Mouse (Mus musculus) forebrain, embryonic 14.5 days (tissue): Measurements from ENCODE around the gene Nhs. TPM values are rescaled to one million over a fixed set of nuclear protein-coding genes. Genes with fewer than 3 reads are reported as not detected.

Experiments
- ATAC-seq: fragments of 200-750 bp; cut with Nextera tagmentation; 2 replicates; pipeline ENCODE4 v1.8.0; 2017; ENCODE audit warnings: mild to moderate bottlenecking, moderate library complexity
- DNase-seq: peaks from one replicate; pipeline ENCODE4 v3.0.0-alpha.2; 2015; ENCODE audit warnings: low spot score
- H3K27ac ChIP-seq: fragments of 300-500 bp; sonication (generic); 2 replicates; pipeline ENCODE4 v1.5.1; 2014; ENCODE audit warnings: low read depth, mild to moderate bottlenecking, control low read depth, low read length, moderate library complexity
- H3K27me3 ChIP-seq: fragments of 300-500 bp; sonication (generic); replicated peaks from 2 replicates; pipeline ENCODE4 v1.6.1; 2014; ENCODE audit warnings: low read length, control low read depth, mixed read lengths; ENCODE audit not compliant: control insufficient read depth, insufficient read depth
- H3K36me3 ChIP-seq: fragments of 300-500 bp; sonication (generic); 2 replicates; pipeline ENCODE4 v1.6.1; 2014; ENCODE audit warnings: low read length, control low read depth; ENCODE audit not compliant: control insufficient read depth, insufficient read depth
- H3K4me1 ChIP-seq: fragments of 300-500 bp; sonication (generic); 2 replicates; pipeline ENCODE4 v1.6.1; 2014; ENCODE audit warnings: antibody characterized with exemption, low read length, control low read depth; ENCODE audit not compliant: control insufficient read depth, insufficient read depth
- H3K4me2 ChIP-seq: fragments of 300-500 bp; sonication (generic); 2 replicates; pipeline ENCODE4 v1.6.1; 2014; ENCODE audit warnings: mild to moderate bottlenecking, control low read depth, low read length
- H3K4me3 ChIP-seq: fragments of 300-500 bp; sonication (generic); 2 replicates; pipeline ENCODE4 v1.5.1; 2014; ENCODE audit warnings: low read depth, low read length, control low read depth
- H3K9ac ChIP-seq: fragments of 300-500 bp; sonication (generic); 2 replicates; pipeline ENCODE4 v1.6.1; 2014; ENCODE audit warnings: mild to moderate bottlenecking, low read length, control low read depth, moderate library complexity
- H3K9me3 ChIP-seq: fragments of 300-500 bp; sonication (generic); replicated peaks from 2 replicates; pipeline ENCODE4 v1.6.1; 2016; ENCODE audit warnings: low read length, control low read depth, mixed read lengths; ENCODE audit not compliant: control insufficient read depth
- WGBS: fragments of 180-500 bp; shearing (Covaris S2); extraction: QIAGEN DNeasy Blood & Tissue Kit; methylation state at CpG from one replicate; pipeline ENCODE4 v1.1.7; 2014; 5-methylcytosine and 5-hydroxymethylcytosine counted together
- polyA plus RNA-seq: library from polyadenylated mRNA; unstranded; fragments of >200 nt; fragmentation: Nextera tagmentation; extraction: Ambion mirVana; gene quantifications from 2 replicates; pipeline ENCODE4 v1.2.1, GENCODE M21; 2014

Nhs gene
- polyA plus RNA-seq, 1 experiment from 2014 or later, result 1.0 TPM

- H3K9me3 ChIP-seq, result no peaks in the 10 kb centered on the region
- no peak overlapping the region for H3K4me3 ChIP-seq
- H3K4me1 ChIP-seq, result no peaks in the 10 kb centered on the region
- no peak overlapping the region for H3K4me2 ChIP-seq
- no peak overlapping the region for H3K27ac ChIP-seq
- no peaks in the 10 kb centered on the region for H3K36me3 ChIP-seq
- WGBS, result 79% methylated on average over 3 of the region's 3 CpGs
- DNase-seq (no peak), ATAC-seq (no peak)
- no peak overlapping the region for H3K9ac ChIP-seq
- 0 out of 2 replicates have a peak, but pooled peaks cover 4% of the 10 kb centered on the region for H3K27me3 ChIP-seq
These were observed 187.5 kb downstream of the Nhs start for GRCm38 (mm10) chrX:161971961-161972502.

GRCm38 (mm10) chrX:161971131-161971530 lies 188.4 kb downstream of the Nhs start:
- Histone ChIP-seq H3K4me2 (no peak overlapping the region), H3K9ac (no peak overlapping the region), H3K9me3 (no peaks in the 10 kb centered on the region), H3K4me3 (no peak overlapping the region), H3K4me1 (no peaks in the 10 kb centered on the region), H3K36me3 (no peaks in the 10 kb centered on the region), H3K27me3 (0 out of 2 replicates have a peak, but pooled peaks cover 4% of the 10 kb centered on the region), H3K27ac (no peak overlapping the region)
- DNase-seq (no peak), ATAC-seq (0 out of 2 replicates have a peak, but pooled peaks have one; percentile 32)
- WGBS, result 60% methylated on average over 1 of the region's 1 CpGs

- DNase-seq (peak; percentile 52), ATAC-seq (peak; percentile 46)
- H3K4me3 ChIP-seq, result no peak overlapping the region
These were observed 191.8 kb downstream of the Nhs start for GRCm38 (mm10) chrX:161967692-161968091.

GRCm38 (mm10) chrX:161963372-161963771 lies 196.2 kb downstream of the Nhs start:
- H3K9me3 ChIP-seq, result no peaks in the 10 kb centered on the region
- H3K4me3 ChIP-seq, result no peak overlapping the region
- no peak for ATAC-seq
- H3K27me3 ChIP-seq, result no peaks in the 10 kb centered on the region
- no peak overlapping the region for H3K9ac ChIP-seq
- DNase-seq, result no peak
- no peak overlapping the region for H3K4me2 ChIP-seq
- H3K27ac ChIP-seq, result no peak overlapping the region
- no peaks in the 10 kb centered on the region for H3K36me3 ChIP-seq
- H3K4me1 ChIP-seq, result no peaks in the 10 kb centered on the region

More at GRCm38 (mm10) chrX:161967692-161968091, 191.8 kb downstream of the Nhs start:
- no peak overlapping the region for H3K27ac ChIP-seq
- no peaks in the 10 kb centered on the region for H3K4me1 ChIP-seq
- H3K9ac ChIP-seq, result no peak overlapping the region
- H3K4me2 ChIP-seq, result no peak overlapping the region
- no peaks in the 10 kb centered on the region for H3K36me3 ChIP-seq
- WGBS, result 39% methylated on average over 4 of the region's 4 CpGs
- H3K9me3 ChIP-seq, result no peaks in the 10 kb centered on the region
- H3K27me3 ChIP-seq, result no peaks in the 10 kb centered on the region

DNA sequence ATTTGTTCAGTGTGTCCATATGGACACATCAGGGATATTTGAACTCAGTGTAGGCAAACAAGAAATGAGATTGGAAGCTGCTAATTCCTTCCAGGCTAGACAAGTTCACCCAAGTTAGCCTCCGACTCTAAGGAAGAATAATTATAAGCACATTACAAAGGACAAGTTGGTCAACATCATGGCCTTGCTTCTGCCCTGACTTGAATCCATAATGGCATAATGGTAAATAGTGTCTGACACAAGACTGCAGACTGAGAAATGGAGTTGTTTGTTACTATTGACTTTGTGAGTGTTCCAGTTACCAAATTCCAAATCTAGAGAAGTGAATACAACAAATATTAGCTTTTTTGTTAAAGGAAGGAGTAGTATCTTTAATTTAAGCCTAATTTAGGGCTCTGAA lies 196.7 kb downstream of the Nhs start:
- Histone ChIP-seq H3K4me2 (no peak overlapping the region), H3K4me3 (no peak overlapping the region), H3K9me3 (no peaks in the 10 kb centered on the region), H3K36me3 (no peaks in the 10 kb centered on the region), H3K27ac (no peak overlapping the region), H3K27me3 (no peaks in the 10 kb centered on the region), H3K9ac (no peak overlapping the region), H3K4me1 (no peaks in the 10 kb centered on the region)
- no peak for ATAC-seq
- DNase-seq, result no peak
- WGBS, result 76% methylated on average over 1 of the region's 1 CpGs

- Histone ChIP-seq H3K4me2 (no peak overlapping the region), H3K27ac (no peak overlapping the region), H3K27me3 (no peaks in the 10 kb centered on the region), H3K36me3 (no peaks in the 10 kb centered on the region), H3K9ac (no peak overlapping the region), H3K9me3 (no peaks in the 10 kb centered on the region), H3K4me1 (no peaks in the 10 kb centered on the region), H3K4me3 (no peak overlapping the region)
- ATAC-seq, result no peak
- peak; percentile 20 for DNase-seq
- WGBS, result 52% methylated on average over 6 of the region's 6 CpGs
These were observed 197.8 kb downstream of the Nhs start for GRCm38 (mm10) chrX:161961756-161962155.

DNA sequence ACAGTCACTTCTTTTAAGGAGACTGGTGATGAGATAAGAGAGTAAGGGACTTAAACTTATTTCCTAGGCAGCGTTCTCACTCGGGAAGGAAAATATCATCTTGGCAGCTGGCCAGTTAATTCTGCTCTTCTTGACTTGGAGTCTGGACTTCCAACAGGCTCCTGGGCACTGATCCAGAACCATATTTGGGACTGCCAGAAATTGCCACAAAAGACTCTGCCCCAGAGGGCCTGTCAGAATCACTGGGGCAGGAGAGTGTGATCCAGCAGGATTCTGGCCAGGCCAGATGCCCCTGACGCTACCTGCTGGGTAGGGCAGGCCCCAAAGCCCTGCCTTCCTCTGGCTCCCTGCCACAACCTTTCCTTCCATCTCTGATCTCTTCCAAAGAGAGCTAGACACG lies 198.4 kb downstream of the Nhs start:
- Histone ChIP-seq H3K4me1 (no peaks in the 10 kb centered on the region), H3K4me2 (no peak overlapping the region), H3K36me3 (no peaks in the 10 kb centered on the region), H3K9me3 (no peaks in the 10 kb centered on the region), H3K4me3 (no peak overlapping the region), H3K27me3 (no peaks in the 10 kb centered on the region), H3K27ac (no peak overlapping the region), H3K9ac (no peak overlapping the region)
- DNase-seq (peak; percentile 64), ATAC-seq (no peak; the same call in 1 of the 2 replicates)
- WGBS, result 46% methylated on average over 4 of the region's 4 CpGs

GRCm38 (mm10) chrX:161952356-161952755 lies 207.2 kb downstream of the Nhs start:
- Histone ChIP-seq H3K9ac (no peak overlapping the region), H3K27ac (no peak overlapping the region), H3K27me3 (no peaks in the 10 kb centered on the region), H3K36me3 (no peaks in the 10 kb centered on the region), H3K4me2 (no peak overlapping the region), H3K4me3 (no peak overlapping the region), H3K4me1 (no peaks in the 10 kb centered on the region), H3K9me3 (no peaks in the 10 kb centered on the region)
- ATAC-seq, result no peak
- peak; percentile 41 for DNase-seq

DNA sequence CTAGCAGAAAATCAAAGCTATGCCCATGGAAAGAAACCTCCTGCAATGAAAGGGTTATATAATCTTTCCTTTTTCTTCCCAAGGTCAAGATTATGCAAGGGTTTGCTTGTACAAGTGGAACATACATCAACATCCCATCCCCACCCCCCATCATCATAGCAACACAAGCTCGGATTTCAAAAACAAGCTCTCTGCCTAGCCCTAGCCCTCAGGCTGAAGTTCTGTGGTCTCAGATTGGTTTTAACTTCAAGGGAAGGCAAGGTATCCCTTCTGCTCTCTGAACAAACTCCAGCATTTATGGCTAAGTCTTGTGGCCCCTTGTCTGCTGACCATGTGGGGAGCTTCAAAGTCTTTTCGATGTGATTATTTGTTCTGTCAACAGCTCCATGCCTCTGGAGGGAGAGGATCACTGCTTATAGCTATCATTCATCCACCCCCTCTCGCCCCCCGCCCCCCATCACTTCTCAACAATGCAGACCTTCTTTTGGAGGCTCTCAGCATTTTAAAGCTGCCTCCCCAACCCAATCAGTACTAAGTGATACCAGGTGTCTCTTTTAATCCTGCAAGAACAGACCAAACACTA lies 216.3 kb downstream of the Nhs start:
- Histone ChIP-seq H3K27me3 (no peaks in the 10 kb centered on the region), H3K9me3 (no peaks in the 10 kb centered on the region), H3K4me1 (no peaks in the 10 kb centered on the region), H3K27ac (no peak overlapping the region), H3K9ac (no peak overlapping the region), H3K4me3 (no peak overlapping the region), H3K4me2 (no peak overlapping the region), H3K36me3 (no peaks in the 10 kb centered on the region)
- ATAC-seq, result no peak
- no peak for DNase-seq
- 79% methylated on average over 4 of the region's 4 CpGs for WGBS
